Mouse (Mus musculus): ENCODE measurements around the gene Lrp4. TPM values are rescaled to one million over a fixed set of nuclear protein-coding genes. Genes with fewer than 3 reads are reported as not detected.

Gene Lrp4
- total RNA-seq, 2 experiments from 2014 or later, result 21.0 to 23.1 TPM

GRCm38 (mm10) chr2:91453231-91454075 lies 3.9 kb upstream of the Lrp4 start:
- DNase-seq (ENCODE audit: low spot score in 2 of 2), result no peak

- no peak for DNase-seq (ENCODE audit: low spot score in 2 of 2)
Observed at GRCm38 (mm10) chr2:91454434-91454833, 2.9 kb upstream of the Lrp4 start.

GRCm38 (mm10) chr2:91455826-91456225 lies 1.5 kb upstream of the Lrp4 start:
- peak in 1 of 2 experiments; percentile 43 for DNase-seq (ENCODE audit: low spot score in 2 of 2)

GRCm38 (mm10) chr2:91456491-91457100 lies 715 bp upstream of the Lrp4 start:
- no peak for DNase-seq (ENCODE audit: low spot score in 2 of 2)

DNA sequence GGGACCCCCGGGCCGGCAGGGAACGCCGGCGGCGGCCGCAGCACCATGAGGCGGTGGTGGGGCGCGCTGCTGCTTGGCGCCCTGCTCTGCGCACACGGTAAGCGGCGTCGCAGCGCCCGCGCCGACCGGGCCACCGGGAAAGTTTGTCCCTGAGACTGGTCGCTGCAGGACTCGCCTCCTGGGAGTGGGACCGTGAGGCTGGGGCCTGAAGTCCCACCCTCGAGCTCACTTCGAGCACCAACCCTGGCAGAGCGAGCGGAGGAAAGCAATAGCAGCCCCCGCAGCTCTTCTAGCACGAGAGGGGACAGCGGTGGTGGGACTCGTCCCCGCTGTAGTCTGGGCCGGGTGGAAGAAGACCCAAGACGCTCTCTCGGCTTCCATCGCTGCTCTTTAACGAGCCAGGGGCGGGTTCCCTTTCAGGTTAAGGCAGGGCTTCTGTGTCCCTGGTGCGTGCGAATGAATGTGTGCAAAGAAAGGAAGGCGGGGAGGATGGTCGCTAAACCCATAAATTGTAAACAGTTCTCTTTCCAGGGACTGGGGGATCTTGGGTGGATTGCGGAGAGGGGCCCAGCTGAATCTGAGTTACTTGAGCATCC lies 443 bp downstream of the Lrp4 start:
- no peak for DNase-seq (ENCODE audit: low spot score in 2 of 2)

DNA sequence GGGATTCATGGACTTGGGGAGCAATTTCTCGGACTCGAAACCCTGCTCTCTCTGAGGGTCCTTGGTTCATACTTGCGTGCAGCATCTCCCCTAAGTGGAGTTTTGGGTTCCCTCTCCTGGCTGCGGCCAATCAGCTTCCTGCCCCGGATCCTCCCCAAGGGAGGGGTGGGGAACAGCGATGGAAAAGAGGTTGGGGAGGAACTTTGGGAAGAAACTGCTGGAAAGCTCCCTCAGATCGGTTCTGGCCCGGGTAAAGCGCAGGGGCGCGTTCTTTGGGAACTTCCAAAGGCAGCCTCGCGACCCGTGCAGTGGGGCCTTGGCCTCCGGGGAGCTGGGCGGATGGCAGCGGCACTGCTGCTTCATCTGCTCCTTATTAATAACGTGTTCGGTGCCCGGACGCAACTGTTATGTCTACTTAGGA lies 951 bp downstream of the Lrp4 start:
- peak in 1 of 2 experiments; percentile 37 for DNase-seq (ENCODE audit: low spot score in 2 of 2)

DNA sequence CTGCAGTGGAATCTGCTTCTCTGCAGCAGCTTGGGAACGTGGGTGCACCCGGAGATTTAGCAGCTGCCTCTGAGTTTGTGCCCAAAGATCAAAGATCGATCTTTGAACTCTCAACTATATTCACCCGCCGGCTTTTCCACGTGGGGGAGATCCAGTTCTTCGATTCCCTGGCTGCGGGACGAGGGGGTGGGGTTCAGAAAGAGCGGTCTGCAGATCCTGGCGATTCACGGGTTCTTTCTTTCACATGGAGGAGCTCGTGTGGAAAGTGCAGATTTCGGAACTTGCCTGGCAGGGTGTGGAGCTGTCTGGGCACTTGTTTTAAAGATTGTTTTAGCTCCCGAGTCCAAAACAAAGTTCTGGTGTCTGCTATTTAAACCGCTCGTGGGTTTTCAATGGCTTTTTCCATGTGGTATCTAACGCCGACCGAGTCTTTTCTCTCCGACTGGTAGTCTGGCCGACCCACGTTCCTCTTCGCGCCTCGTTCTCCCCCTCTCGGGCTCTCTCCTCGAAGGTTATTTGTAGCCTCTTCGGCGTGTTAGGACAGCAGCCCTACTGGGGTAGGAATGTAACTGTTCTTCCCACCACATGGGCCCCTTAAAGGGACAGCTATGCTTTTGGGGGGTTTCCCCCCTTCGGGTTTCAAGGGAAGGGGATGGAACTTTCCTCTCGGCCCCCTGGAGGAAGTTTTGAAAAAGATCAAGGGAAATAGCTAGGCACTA lies 1.5 kb downstream of the Lrp4 start:
- peak; percentile 23 to 53 for DNase-seq (ENCODE audit: low spot score in 2 of 2)

GRCm38 (mm10) chr2:91460076-91460475 lies 2.8 kb downstream of the Lrp4 start:
- DNase-seq (ENCODE audit: low spot score in 2 of 2), result no peak

- no peak for DNase-seq (ENCODE audit: low spot score in 2 of 2)
Observed at GRCm38 (mm10) chr2:91460771-91461170, 3.5 kb downstream of the Lrp4 start.

GRCm38 (mm10) chr2:91461341-91461740 lies 4.0 kb downstream of the Lrp4 start:
- DNase-seq (ENCODE audit: low spot score in 2 of 2), result no peak

DNA sequence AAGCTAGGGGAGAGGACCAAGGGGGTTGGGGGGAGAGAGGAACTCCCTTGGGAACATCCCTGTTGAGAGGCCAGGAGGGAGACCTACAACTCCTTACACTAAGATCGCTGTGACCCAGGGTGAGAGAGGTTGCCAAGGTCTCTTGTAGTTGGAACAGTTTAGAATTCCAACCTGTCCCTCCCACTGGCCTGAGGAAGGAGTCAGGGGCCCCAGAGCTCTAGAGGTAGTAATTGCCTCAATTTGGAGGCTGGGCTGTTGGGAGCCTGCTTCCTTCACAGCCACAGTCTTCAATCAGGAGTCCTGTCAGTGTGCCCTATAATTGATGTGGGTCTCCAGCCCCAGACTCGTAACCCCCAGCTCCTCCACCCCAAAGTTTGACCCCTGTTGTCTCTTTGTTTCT lies 4.9 kb downstream of the Lrp4 start:
- no peak for DNase-seq (ENCODE audit: low spot score in 2 of 2)

- DNase-seq (ENCODE audit: low spot score in 2 of 2), result no peak
Observed at GRCm38 (mm10) chr2:91462681-91463080, 5.4 kb downstream of the Lrp4 start.

GRCm38 (mm10) chr2:91465934-91466333 lies 8.6 kb downstream of the Lrp4 start:
- no peak for DNase-seq (ENCODE audit: low spot score in 2 of 2)

GRCm38 (mm10) chr2:91467613-91468012 lies 10.3 kb downstream of the Lrp4 start:
- DNase-seq (ENCODE audit: low spot score in 2 of 2), result no peak

DNA sequence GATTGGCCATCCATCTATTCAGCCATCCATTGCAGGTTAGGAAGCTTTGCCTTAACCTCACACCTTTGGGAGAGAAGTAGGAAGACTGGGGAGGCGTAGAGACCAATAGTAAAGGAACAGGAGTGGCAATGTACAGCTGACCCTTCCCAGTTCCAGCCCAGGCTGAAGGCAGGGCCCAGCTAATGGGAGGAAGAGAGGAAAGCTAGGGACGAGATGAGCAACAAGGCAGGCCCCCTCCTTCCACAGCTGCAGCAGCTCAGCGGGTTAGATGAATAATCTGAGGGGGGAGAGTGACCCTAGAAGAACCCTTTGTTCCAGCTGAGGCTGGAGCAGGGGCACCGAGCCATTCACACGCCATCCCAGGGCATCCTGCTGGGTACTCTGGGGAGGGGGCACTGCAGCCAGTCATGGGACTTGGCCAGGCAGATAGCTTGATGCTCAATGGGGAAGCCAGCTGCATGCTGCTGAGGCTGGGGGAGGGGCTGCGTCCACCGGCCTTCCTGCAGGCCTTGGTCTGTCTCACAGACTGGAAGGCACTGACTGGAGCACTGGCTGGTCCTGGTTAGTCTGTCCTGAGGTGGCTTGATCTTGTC lies 12.8 kb downstream of the Lrp4 start:
- DNase-seq (ENCODE audit: low spot score in 2 of 2), result peak; percentile 35 to 48

DNA sequence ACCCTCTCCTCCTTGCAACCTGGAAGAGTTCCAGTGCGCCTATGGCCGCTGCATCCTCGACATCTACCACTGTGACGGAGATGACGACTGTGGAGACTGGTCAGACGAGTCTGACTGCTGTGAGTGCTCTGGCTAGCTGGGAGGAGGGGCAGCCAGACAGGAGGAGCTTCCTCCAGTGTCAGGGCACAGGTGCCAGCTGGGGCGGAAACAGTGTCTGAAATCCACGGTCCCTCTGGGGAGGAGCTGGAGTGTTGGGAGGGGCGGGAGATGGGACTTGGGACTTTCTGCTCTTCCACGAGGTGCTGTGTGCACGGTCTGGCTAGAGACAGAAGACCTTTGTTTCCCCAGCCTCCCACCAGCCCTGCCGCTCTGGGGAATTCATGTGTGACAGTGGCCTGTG lies 17.0 kb downstream of the Lrp4 start:
- no peak for DNase-seq (ENCODE audit: low spot score in 2 of 2)

- no peak for DNase-seq (ENCODE audit: low spot score in 2 of 2)
Observed at GRCm38 (mm10) chr2:91475791-91476190, 18.5 kb downstream of the Lrp4 start.

DNA sequence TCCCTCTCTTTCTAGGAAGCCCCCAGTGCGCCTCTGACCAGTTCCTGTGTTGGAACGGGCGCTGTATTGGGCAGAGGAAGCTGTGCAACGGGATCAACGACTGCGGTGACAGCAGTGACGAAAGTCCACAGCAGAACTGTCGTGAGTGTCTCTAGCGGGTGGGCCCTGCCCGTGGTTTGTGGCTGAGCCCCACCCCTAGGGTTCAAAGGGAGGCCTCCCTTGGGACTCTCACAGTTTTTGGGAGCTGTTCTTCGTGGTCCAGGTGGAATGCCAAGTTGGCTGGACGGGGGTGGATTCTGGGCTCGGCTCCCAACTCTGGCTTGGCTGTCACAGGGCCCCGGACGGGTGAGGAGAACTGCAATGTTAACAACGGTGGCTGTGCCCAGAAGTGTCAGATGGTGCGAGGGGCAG lies 18.9 kb downstream of the Lrp4 start:
- DNase-seq (ENCODE audit: low spot score in 2 of 2), result no peak

- DNase-seq (ENCODE audit: low spot score in 2 of 2), result no peak
Observed at GRCm38 (mm10) chr2:91476841-91477240, 19.5 kb downstream of the Lrp4 start.

GRCm38 (mm10) chr2:91480399-91480801 lies 23.1 kb downstream of the Lrp4 start:
- no peak for DNase-seq (ENCODE audit: low spot score in 2 of 2)
